Mouse (Mus musculus): ENCODE results near the gene Epb41l1. TPM values are rescaled to one million over a fixed set of nuclear protein-coding genes. Genes with fewer than 3 reads are reported as not detected.

Epb41l1 gene
- total and polyA plus RNA-seq, 2 experiments from 2014 or later = 12.7 to 261 TPM

DNA sequence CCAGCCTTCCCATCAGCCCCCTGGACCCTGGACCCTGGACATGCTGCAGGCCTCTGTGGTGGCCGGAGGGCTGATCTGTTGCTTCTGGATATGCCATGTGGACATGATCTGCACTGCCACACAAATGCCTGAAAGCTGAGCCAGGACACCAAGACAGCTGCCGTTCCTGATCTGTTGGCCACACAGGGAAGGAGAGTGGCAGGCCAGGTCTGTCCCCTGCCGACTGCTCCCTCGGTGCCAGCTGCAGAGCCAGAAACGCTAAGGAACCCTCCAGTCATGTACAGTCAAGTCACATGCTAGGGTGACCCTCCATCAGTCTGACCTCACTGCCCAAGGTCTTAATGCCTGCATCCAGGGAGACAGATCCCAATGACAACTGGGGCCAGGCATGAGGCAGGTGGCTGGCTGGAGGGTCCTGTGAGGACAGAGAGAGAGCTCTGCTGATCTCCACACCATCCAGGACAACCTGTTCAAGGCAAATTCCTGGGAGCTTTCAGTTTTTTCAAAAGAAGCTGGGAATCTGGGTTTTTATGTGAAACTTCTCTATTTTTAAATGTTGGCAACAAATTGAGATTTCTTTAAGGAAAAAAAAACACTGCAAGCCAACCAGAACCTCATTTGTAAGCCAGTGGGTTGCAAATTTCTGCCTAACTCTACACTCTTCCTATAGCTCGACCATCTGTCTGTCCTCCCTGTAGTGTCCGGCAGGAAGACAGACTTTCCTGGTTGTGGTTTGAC lies 156.3 kb downstream of the Epb41l1 start:
- no peak for TF ChIP-seq CTCF (IDR thresholded peaks at IDR 0.05)
- Histone ChIP-seq H3K36me3 (ENCODE audit: insufficient read depth, low read length) (no peaks in the 10 kb centered on the region), H3K27ac (ENCODE audit: low read depth, low read length) (no peak overlapping the region), H3K27me3 (ENCODE audit: insufficient read depth, low read length) (no peaks in the 10 kb centered on the region), H3K4me3 (ENCODE audit: low read depth, low read length) (no peak overlapping the region), H3K4me2 (ENCODE audit: low read depth, low read length, poor library complexity, severe bottlenecking) (no peak overlapping the region), H3K4me1 (ENCODE audit: insufficient read depth, low read length) (no peaks in the 10 kb centered on the region), H3K9ac (replicated peaks; ENCODE audit: low read length, poor library complexity, severe bottlenecking) (no peak overlapping the region), H3K9me3 (ENCODE audit: low read length) (no peaks in the 10 kb centered on the region)
- ATAC-seq (ENCODE audit: low FRiP score) (no peak), DNase-seq (ENCODE audit: low spot score) (no peak)
- WGBS = 85% methylated on average over 7 of the region's 7 CpGs

DNA sequence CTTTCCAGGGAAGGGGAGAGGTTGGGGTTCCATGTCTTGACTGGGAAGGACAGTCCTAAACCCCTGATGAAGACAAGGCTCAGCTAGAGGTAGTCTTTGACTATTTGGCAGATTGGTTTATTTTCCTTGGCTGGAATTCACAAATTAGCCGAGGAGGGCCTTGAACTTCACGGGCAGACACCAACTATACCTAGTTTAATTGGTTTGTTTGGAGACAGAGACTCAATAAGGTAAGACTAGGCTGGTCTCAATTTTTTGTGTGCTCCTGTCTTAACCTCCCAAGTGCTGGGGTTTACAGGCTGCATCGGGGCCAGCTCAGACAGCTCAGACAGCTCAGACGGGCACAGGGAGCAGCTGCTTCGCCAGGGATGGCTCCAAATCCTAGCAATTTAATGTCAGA lies 159.8 kb downstream of the Epb41l1 start:
- no peak for TF ChIP-seq CTCF (IDR thresholded peaks at IDR 0.05)
- Histone ChIP-seq H3K4me1 (ENCODE audit: insufficient read depth, low read length) (peaks cover 11% of the 10 kb centered on the region), H3K36me3 (ENCODE audit: insufficient read depth, low read length) (no peaks in the 10 kb centered on the region), H3K27ac (ENCODE audit: low read depth, low read length) (no peak overlapping the region), H3K9me3 (ENCODE audit: low read length) (no peaks in the 10 kb centered on the region), H3K27me3 (ENCODE audit: insufficient read depth, low read length) (no peaks in the 10 kb centered on the region), H3K4me3 (ENCODE audit: low read depth, low read length) (no peak overlapping the region), H3K4me2 (ENCODE audit: low read depth, low read length, poor library complexity, severe bottlenecking) (no peak overlapping the region), H3K9ac (replicated peaks; ENCODE audit: low read length, poor library complexity, severe bottlenecking) (no peak overlapping the region)
- no peak for DNase-seq (ENCODE audit: low spot score)
- no peak for ATAC-seq (ENCODE audit: low FRiP score)
- WGBS = 78% methylated on average over 5 of the region's 5 CpGs

DNA sequence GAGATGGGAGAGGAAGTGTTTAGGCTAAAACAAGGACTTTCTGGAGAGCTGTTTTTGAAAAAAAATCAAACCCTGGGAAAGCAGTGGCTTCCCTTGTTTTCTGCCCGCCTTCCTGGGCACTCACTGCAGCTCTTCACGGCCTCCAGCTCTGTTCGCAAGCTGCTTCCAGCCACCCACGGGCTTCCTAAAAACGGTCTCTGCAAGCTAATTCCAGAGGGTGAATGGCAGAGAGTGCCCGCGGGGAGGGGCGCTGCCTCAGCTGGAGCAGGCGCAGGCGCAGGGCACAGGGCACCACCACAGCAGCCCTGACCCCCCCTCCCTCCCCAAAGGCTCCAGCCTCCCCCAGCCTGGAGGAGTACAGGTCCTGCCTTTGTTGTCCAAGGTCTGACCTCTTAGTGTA lies 160.5 kb downstream of the Epb41l1 start:
- no peak overlapping the region for H3K4me3 ChIP-seq (ENCODE audit: low read depth, low read length)
- no peaks in the 10 kb centered on the region for H3K9me3 ChIP-seq (ENCODE audit: low read length)
- TF ChIP-seq CTCF (IDR thresholded peaks at IDR 0.05) = no peak
- 42% methylated on average over 10 of the region's 10 CpGs for WGBS
- H3K4me1 ChIP-seq (ENCODE audit: insufficient read depth, low read length) = peaks cover 11% of the 10 kb centered on the region
- H3K4me2 ChIP-seq (ENCODE audit: low read depth, low read length, poor library complexity, severe bottlenecking) = no peak overlapping the region
- no peaks in the 10 kb centered on the region for H3K36me3 ChIP-seq (ENCODE audit: insufficient read depth, low read length)
- ATAC-seq (ENCODE audit: low FRiP score) (no peak), DNase-seq (ENCODE audit: low spot score) (peak; percentile 56)
- no peak overlapping the region for H3K9ac ChIP-seq (replicated peaks; ENCODE audit: low read length, poor library complexity, severe bottlenecking)
- no peak overlapping the region for H3K27ac ChIP-seq (ENCODE audit: low read depth, low read length)
- no peaks in the 10 kb centered on the region for H3K27me3 ChIP-seq (ENCODE audit: insufficient read depth, low read length)

DNA sequence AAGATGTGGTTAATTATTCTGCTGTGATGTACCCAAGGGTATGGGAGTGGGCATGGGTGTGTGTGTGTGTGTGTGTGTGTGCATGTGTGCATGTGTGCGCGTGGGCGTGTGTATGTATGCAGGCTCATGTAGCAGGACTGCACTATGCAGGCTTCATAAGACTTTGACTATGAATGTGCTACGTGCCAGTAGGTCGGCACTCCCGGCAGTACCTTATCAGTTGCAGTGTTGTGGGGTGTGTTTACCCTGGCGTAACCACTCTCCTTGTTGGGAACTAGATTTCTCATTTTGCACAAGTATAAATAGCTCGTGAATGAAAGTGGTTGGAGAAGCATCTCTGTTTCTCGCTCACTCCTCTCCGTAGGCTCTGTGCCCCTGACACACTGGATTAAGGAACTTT lies 162.2 kb downstream of the Epb41l1 start:
- Histone ChIP-seq H3K27ac (ENCODE audit: low read depth, low read length) (no peak overlapping the region), H3K27me3 (ENCODE audit: insufficient read depth, low read length) (no peaks in the 10 kb centered on the region), H3K9me3 (ENCODE audit: low read length) (no peaks in the 10 kb centered on the region), H3K4me2 (ENCODE audit: low read depth, low read length, poor library complexity, severe bottlenecking) (no peak overlapping the region), H3K4me3 (ENCODE audit: low read depth, low read length) (no peak overlapping the region), H3K4me1 (ENCODE audit: insufficient read depth, low read length) (peaks cover 11% of the 10 kb centered on the region), H3K9ac (replicated peaks; ENCODE audit: low read length, poor library complexity, severe bottlenecking) (no peak overlapping the region), H3K36me3 (ENCODE audit: insufficient read depth, low read length) (no peaks in the 10 kb centered on the region)
- WGBS = 87% methylated on average over 10 of the region's 10 CpGs
- no peak for TF ChIP-seq CTCF (IDR thresholded peaks at IDR 0.05)
- ATAC-seq (ENCODE audit: low FRiP score) = no peak
- DNase-seq (ENCODE audit: low spot score) = no peak

DNA sequence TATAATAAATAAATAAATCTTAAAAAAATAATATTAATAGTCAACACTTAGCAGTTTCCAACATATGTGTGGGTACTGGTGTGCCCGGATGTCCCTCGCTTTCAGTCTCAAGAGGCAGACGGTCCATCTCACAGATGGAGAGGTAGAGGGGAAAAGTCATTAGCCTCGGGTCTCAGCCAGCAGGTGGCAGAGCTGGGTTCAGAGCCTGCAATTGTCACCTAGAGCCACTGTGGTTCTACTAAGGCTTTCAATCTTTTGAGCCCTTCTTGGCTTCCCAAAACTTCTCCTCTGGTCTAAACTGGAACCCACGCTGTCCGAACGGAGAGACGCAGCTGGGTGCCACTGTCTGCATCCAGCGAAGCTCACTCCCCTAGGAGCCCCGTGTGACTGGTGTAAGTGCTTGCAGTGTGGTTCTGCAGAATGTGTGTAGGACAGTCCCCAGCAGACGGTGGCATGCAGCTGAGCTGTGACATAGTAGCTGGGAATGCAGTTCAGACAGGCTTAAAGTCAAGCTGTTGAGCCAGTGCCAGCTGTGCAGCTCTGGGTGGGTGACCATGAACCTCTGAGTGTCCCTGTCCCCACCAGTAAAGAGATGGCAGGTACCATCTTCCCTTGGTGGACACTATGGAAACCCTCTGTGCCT lies 163.6 kb downstream of the Epb41l1 start:
- Histone ChIP-seq H3K9me3 (ENCODE audit: low read length) (no peaks in the 10 kb centered on the region), H3K27me3 (ENCODE audit: insufficient read depth, low read length) (no peaks in the 10 kb centered on the region), H3K4me2 (ENCODE audit: low read depth, low read length, poor library complexity, severe bottlenecking) (peak overlapping the region; percentile 25; the same call in 1 of the 2 replicates), H3K4me1 (ENCODE audit: insufficient read depth, low read length) (peaks cover 11% of the 10 kb centered on the region), H3K4me3 (ENCODE audit: low read depth, low read length) (no peak overlapping the region), H3K36me3 (ENCODE audit: insufficient read depth, low read length) (no peaks in the 10 kb centered on the region), H3K9ac (replicated peaks; ENCODE audit: low read length, poor library complexity, severe bottlenecking) (no peak overlapping the region), H3K27ac (ENCODE audit: low read depth, low read length) (no peak overlapping the region; the same call in 1 of the 2 replicates)
- 56% methylated on average over 11 of the region's 11 CpGs for WGBS
- TF ChIP-seq CTCF (IDR thresholded peaks at IDR 0.05) = peak; percentile 54
- peak; percentile 29 for DNase-seq (ENCODE audit: low spot score)
- ATAC-seq (ENCODE audit: low FRiP score) = no peak

DNA sequence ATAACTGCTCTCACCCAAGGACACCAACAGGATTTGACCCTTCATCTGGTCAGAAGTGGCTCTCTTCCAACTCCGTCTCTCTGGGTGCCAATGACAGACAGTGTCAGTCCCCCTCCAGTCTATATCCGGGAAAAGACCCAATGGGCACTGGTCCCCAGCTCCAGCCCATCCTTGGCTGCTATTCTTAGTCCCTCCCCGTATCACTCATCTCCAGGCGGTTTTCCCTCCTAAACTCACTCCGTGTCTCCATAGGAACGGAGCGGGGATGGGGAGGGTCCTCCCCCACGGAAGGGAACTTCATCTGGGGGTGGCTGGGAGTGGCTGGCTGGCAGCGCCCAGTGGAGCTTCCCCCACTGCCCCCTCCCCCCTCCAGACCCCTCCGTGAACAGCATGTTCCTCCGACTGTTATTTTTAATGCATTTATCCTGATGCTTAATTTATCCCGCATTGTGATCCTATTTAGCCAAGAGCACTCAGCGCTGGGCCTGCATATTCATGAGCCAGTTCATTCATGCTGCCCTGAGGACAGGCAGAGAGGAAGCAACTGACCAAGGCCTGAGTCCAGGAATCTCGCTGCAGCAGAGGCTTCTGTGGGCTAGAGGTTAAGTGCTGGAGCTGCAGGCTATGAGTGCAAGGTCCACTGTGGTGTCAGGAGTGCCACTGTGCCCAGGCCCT lies 164.2 kb downstream of the Epb41l1 start:
- peaks cover 11% of the 10 kb centered on the region for H3K4me1 ChIP-seq (ENCODE audit: insufficient read depth, low read length)
- peak; percentile 72 for DNase-seq (ENCODE audit: low spot score)
- no peaks in the 10 kb centered on the region for H3K27me3 ChIP-seq (ENCODE audit: insufficient read depth, low read length)
- H3K4me3 ChIP-seq (ENCODE audit: low read depth, low read length) = no peak overlapping the region
- peak overlapping the region; percentile 25 for H3K4me2 ChIP-seq (ENCODE audit: low read depth, low read length, poor library complexity, severe bottlenecking)
- no peak for TF ChIP-seq CTCF (IDR thresholded peaks at IDR 0.05)
- ATAC-seq (ENCODE audit: low FRiP score) = peak; percentile 65
- H3K27ac ChIP-seq (ENCODE audit: low read depth, low read length) = no peak overlapping the region
- no peak overlapping the region; the same call in 1 of the 2 replicates for H3K9ac ChIP-seq (replicated peaks; ENCODE audit: low read length, poor library complexity, severe bottlenecking)
- no peaks in the 10 kb centered on the region for H3K9me3 ChIP-seq (ENCODE audit: low read length)
- no peaks in the 10 kb centered on the region for H3K36me3 ChIP-seq (ENCODE audit: insufficient read depth, low read length)
- WGBS = 16% methylated on average over 14 of the region's 14 CpGs

Measured in midbrain, postnatal 0 days (tissue).